Mouse (Mus musculus) hindbrain, embryonic 16.5 days (tissue): ENCODE measurements around the gene Gm47996. TPM values are rescaled to one million over a fixed set of nuclear protein-coding genes. Genes with fewer than 3 reads are reported as not detected.
"Not testable (repeated sequence)": the region's sequence is repeated elsewhere in the genome, so short reads cannot be mapped to it uniquely, and the experiment has no call there.

Experiments
- ATAC-seq: fragments of 200-750 bp; cut with Nextera tagmentation; 2 replicates; pipeline ENCODE4 v1.8.0; 2017; ENCODE audit warnings: moderate TSS enrichment, moderate library complexity
- H3K27ac ChIP-seq: fragments of 300-500 bp; sonication (generic); 2 replicates; pipeline ENCODE4 v1.5.1; 2014; ENCODE audit warnings: low read depth, mild to moderate bottlenecking, control low read depth, low read length, moderate library complexity
- H3K27me3 ChIP-seq: fragments of 300-500 bp; sonication (generic); replicated peaks from 2 replicates; pipeline ENCODE4 v1.6.1; 2014; ENCODE audit warnings: low read length; ENCODE audit not compliant: control insufficient read depth, insufficient read depth
- H3K36me3 ChIP-seq: fragments of 300-500 bp; sonication (generic); 2 replicates; pipeline ENCODE4 v1.6.1; 2014; ENCODE audit warnings: mild to moderate bottlenecking, low read length, moderate library complexity, mixed read lengths; ENCODE audit not compliant: control insufficient read depth, insufficient read depth
- H3K4me1 ChIP-seq: fragments of 300-500 bp; sonication (generic); 2 replicates; pipeline ENCODE4 v1.6.1; 2014; ENCODE audit warnings: low read depth, low read length; ENCODE audit not compliant: control insufficient read depth, insufficient read depth
- H3K4me2 ChIP-seq: fragments of 300-500 bp; sonication (generic); 2 replicates; pipeline ENCODE4 v1.6.1; 2014; ENCODE audit warnings: mild to moderate bottlenecking, low read length, control low read depth, moderate library complexity
- H3K4me3 ChIP-seq: fragments of 300-500 bp; sonication (generic); 2 replicates; pipeline ENCODE4 v1.5.1; 2014; ENCODE audit warnings: mild to moderate bottlenecking, low read length, control low read depth, moderate library complexity
- H3K9ac ChIP-seq: fragments of 300-500 bp; sonication (generic); 2 replicates; pipeline ENCODE4 v1.6.1; 2014; ENCODE audit warnings: low read depth, mild to moderate bottlenecking, control low read depth, low read length, moderate library complexity
- H3K9me3 ChIP-seq: fragments of 300-500 bp; sonication (generic); 2 replicates; pipeline ENCODE4 v1.6.1; 2014; ENCODE audit warnings: mild to moderate bottlenecking, low read length, moderate library complexity; ENCODE audit not compliant: control insufficient read depth
- WGBS: fragments of 180-500 bp; shearing (Covaris S2); extraction: QIAGEN DNeasy Blood & Tissue Kit; methylation state at CpG from one replicate; pipeline ENCODE4 v1.1.7; 2014; 5-methylcytosine and 5-hydroxymethylcytosine counted together
- polyA plus RNA-seq: library from polyadenylated mRNA; unstranded; fragments of >200 nt; fragmentation: Nextera tagmentation; extraction: Ambion mirVana; gene quantifications from 2 replicates; pipeline ENCODE4 v1.2.1, GENCODE M21; 2015

The Gm47996 gene
- polyA plus RNA-seq, 1 experiment from 2014 or later: not detected

- H3K9ac ChIP-seq: no peak overlapping the region
- no peaks in the 10 kb centered on the region for H3K9me3 ChIP-seq
- WGBS: 78% methylated on average over 2 of the region's 2 CpGs
- H3K27me3 ChIP-seq: no peaks in the 10 kb centered on the region; the same call in 1 of the 2 replicates
- H3K4me3 ChIP-seq: no peak overlapping the region
- no peak overlapping the region for H3K4me2 ChIP-seq
- H3K4me1 ChIP-seq: no peaks in the 10 kb centered on the region
- H3K36me3 ChIP-seq: no peaks in the 10 kb centered on the region
- ATAC-seq: no peak
- no peak overlapping the region for H3K27ac ChIP-seq
Observed at GRCm38 (mm10) chr1:151180167-151180566, 29.8 kb upstream of the Gm47996 start.

GRCm38 (mm10) chr1:151182266-151182665 lies 27.7 kb upstream of the Gm47996 start, which contains the start of gene Gm47985:
Gene Gm47985 (plus strand): TSS chr1:151182537.
- H3K36me3 ChIP-seq, H3K27me3 ChIP-seq, H3K4me2 ChIP-seq, H3K9ac ChIP-seq, ATAC-seq, H3K9me3 ChIP-seq, H3K4me3 ChIP-seq, H3K4me1 ChIP-seq, H3K27ac ChIP-seq: not testable (repeated sequence)
- no CpG with 5 or more reads among the region's 7 CpGs for WGBS

GRCm38 (mm10) chr1:151186186-151186585 lies 23.7 kb upstream of the Gm47996 start:
- not testable (repeated sequence) for H3K27ac ChIP-seq, H3K36me3 ChIP-seq, H3K4me2 ChIP-seq, ATAC-seq, H3K4me1 ChIP-seq, H3K9me3 ChIP-seq, H3K27me3 ChIP-seq, H3K4me3 ChIP-seq, H3K9ac ChIP-seq
- 78% methylated on average over 3 of the region's 3 CpGs for WGBS

- ATAC-seq: not testable (repeated sequence)
Observed at GRCm38 (mm10) chr1:151186879-151187424, 23.0 kb upstream of the Gm47996 start.

GRCm38 (mm10) chr1:151188469-151188868 lies 21.5 kb upstream of the Gm47996 start:
- no peak overlapping the region for H3K27ac ChIP-seq
- 91% methylated on average over 4 of the region's 4 CpGs for WGBS
- H3K36me3 ChIP-seq: no peaks in the 10 kb centered on the region
- no peak for ATAC-seq
- no peaks in the 10 kb centered on the region for H3K9me3 ChIP-seq
- no peak overlapping the region for H3K9ac ChIP-seq
- H3K4me3 ChIP-seq: no peak overlapping the region
- H3K27me3 ChIP-seq: no peaks in the 10 kb centered on the region
- no peak overlapping the region for H3K4me2 ChIP-seq
- H3K4me1 ChIP-seq: no peaks in the 10 kb centered on the region

More at GRCm38 (mm10) chr1:151186879-151187424, 23.0 kb upstream of the Gm47996 start:
- not testable (repeated sequence) for H3K4me3 ChIP-seq, H3K36me3 ChIP-seq, H3K27me3 ChIP-seq, H3K4me2 ChIP-seq, H3K9ac ChIP-seq, H3K27ac ChIP-seq, H3K4me1 ChIP-seq, H3K9me3 ChIP-seq
- 85% methylated on average over 4 of the region's 4 CpGs for WGBS

GRCm38 (mm10) chr1:151192075-151192474 lies 17.9 kb upstream of the Gm47996 start, which contains the start of gene Gm8947:
Gene Gm8947 (plus strand): TSS chr1:151192376.
- not testable (repeated sequence) for ATAC-seq, H3K4me1 ChIP-seq, H3K4me3 ChIP-seq, H3K9ac ChIP-seq, H3K27me3 ChIP-seq, H3K36me3 ChIP-seq, H3K9me3 ChIP-seq, H3K27ac ChIP-seq, H3K4me2 ChIP-seq
- no CpG with 5 or more reads among the region's 7 CpGs for WGBS

GRCm38 (mm10) chr1:151192739-151193138 lies 17.2 kb upstream of the Gm47996 start:
- not testable (repeated sequence) for H3K27me3 ChIP-seq, H3K36me3 ChIP-seq, H3K4me2 ChIP-seq, H3K27ac ChIP-seq, H3K4me1 ChIP-seq, H3K4me3 ChIP-seq, H3K9me3 ChIP-seq, H3K9ac ChIP-seq, ATAC-seq
- 91% methylated on average over 12 of the region's 15 CpGs for WGBS

GRCm38 (mm10) chr1:151195986-151196385 lies 13.9 kb upstream of the Gm47996 start:
- not testable (repeated sequence) for H3K4me3 ChIP-seq, H3K36me3 ChIP-seq, H3K9ac ChIP-seq, H3K4me1 ChIP-seq, H3K27ac ChIP-seq, H3K4me2 ChIP-seq, H3K9me3 ChIP-seq, ATAC-seq, H3K27me3 ChIP-seq
- WGBS: 70% methylated on average over 4 of the region's 4 CpGs

- not testable (repeated sequence) for H3K4me3 ChIP-seq, H3K36me3 ChIP-seq
- WGBS: 88% methylated on average over 3 of the region's 3 CpGs
Observed at GRCm38 (mm10) chr1:151196690-151197089, 13.2 kb upstream of the Gm47996 start.

GRCm38 (mm10) chr1:151198120-151198519 lies 11.8 kb upstream of the Gm47996 start, which contains the start of gene Gm47995:
Gene Gm47995 (plus strand): TSS chr1:151198448.
- not testable (repeated sequence) for H3K4me2 ChIP-seq, H3K36me3 ChIP-seq, H3K4me3 ChIP-seq, H3K9ac ChIP-seq, H3K27ac ChIP-seq, H3K4me1 ChIP-seq, ATAC-seq, H3K9me3 ChIP-seq, H3K27me3 ChIP-seq
- 92% methylated on average over 1 of the region's 4 CpGs for WGBS

More at GRCm38 (mm10) chr1:151196690-151197089, 13.2 kb upstream of the Gm47996 start:
- not testable (repeated sequence) for ATAC-seq, H3K4me1 ChIP-seq, H3K27me3 ChIP-seq, H3K9me3 ChIP-seq, H3K9ac ChIP-seq, H3K27ac ChIP-seq, H3K4me2 ChIP-seq
